Mouse (Mus musculus): ENCODE results near the gene Gng12. TPM values are rescaled to one million over a fixed set of nuclear protein-coding genes. Genes with fewer than 3 reads are reported as not detected.
"Not testable (repeated sequence)": the region's sequence is repeated elsewhere in the genome, so short reads cannot be mapped to it uniquely, and the experiment has no call there.

The Gng12 gene
- total RNA-seq, 2 experiments from 2014 or later, result 40.6 to 42.9 TPM

DNA sequence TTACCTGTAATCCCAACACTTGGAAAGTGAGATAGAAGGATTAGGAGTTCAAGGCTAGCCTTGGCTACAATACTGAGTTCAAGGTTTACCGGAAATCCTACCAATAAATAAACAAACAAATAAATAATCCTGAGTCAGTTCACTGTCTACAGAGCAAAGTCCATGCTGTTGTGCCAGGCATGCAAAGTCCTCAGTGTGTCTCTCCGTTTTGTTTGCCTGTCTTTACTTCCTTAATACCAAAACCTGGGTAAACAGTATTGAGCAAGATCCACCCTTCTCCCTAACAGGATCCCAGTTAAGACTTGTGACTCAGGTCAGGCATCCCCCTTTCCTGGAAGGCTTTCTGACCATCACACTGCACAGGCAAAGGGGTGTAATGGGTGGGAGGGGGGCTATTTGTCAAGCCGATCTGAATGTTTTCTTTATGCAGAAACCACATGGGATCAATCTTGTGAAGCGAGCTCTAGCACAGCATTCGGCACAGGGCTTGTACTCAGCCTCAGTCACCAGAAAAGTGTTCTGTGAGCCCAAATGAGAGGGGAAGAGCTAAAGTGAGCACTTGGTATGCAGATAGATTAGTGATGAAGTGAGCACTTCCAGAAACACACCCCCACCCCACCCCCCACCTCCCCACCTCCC, 133.2 kb downstream of the Gng12 start:
- DNase-seq, result no peak

DNA sequence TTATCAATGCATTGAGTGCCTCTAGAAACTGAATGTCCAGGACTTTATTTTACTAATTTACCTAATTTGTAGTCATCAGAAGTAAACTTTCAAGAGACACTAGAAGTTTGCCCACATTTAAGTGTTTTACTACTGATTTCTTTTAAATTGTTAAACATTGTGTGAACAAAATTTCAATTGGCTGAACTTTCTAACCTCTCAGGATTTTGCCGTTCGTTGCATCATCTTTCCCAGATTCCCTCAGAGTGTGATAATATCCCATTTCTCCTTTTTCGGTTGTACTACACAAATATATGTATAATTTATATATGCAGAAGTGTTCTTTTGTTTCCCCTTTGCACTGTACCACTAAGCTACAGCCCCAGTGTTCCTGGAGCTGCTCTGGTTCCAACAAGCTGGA, 133.8 kb downstream of the Gng12 start:
- no peak for DNase-seq

DNA sequence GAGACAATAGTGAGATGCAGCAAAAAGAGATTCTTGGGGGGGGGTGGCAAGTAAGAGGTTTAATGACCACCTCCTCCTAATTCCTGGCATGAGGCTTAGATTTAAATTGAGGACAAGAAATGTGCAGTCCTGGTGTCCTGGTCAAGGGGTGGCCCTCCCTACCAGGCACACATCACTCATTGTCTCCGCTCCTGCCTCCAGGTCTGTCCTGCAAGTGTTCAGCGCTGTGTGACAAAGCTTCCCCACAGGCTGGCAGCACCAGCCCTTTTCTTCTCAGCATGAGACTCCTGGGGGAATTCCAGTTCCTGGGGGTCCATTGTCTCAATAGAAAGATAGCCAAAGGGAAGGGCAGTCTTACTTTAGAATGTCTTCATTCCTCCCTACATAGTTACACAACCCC, 134.2 kb downstream of the Gng12 start:
- DNase-seq, result no peak

DNA sequence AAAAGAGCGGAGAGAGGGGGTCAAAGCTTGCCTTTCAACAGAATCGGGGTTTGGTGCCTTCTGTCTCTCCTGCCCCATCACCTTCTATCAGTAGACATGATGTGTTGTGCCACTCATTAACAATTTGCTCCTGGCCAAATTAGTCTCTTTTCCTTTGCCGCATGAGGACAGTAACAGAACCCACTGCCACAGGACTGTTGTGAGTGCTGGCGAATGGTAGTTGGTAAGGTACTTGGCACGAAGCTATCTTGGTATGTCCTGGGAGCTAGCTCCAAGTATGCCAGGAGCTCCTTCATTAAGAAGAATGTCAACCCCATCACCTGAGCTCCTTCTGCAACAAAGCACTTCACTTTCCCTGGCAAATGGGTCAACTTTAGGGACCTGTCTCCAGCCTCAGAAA, 134.6 kb downstream of the Gng12 start:
- DNase-seq, result no peak

DNA sequence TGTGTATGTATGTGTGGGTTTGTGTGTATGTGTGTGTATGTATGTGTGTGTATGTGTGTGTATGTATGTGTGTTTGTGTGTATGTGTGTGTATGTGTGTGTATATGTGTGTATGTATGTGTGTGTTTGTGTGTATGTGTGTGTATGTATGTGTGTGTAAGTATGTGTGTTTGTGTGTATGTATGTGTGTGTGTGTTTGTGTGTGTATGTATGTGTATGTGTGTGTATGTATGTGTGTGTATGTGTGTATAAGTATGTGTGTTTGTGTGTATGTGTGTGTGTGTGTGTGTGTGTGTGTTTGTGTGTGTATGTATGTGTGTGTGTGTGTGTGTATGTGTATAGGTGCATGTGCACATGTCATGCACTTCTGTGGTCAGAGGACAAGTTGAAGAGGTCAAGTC, 136.4 kb downstream of the Gng12 start:
- not testable (repeated sequence) for DNase-seq

DNA sequence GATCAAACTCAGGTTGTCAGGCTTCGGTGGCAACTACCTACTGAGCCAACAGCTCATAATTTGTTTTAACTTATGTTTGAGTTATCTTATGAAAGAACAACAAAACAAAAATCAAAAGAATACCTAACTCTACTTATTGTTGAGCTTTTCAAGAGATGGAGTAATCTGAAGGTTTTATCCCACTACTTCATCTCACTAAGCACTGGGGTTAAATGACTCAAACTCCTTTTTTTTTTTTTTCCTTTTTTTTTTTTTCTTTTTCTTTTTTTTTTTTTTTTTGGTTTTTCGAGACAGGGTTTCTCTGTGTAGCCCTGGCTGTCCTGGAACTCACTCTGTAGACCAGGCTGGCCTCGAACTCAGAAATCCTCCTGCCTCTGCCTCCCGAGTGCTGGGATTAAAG, 136.8 kb downstream of the Gng12 start:
- DNase-seq, result not testable (repeated sequence)

DNA sequence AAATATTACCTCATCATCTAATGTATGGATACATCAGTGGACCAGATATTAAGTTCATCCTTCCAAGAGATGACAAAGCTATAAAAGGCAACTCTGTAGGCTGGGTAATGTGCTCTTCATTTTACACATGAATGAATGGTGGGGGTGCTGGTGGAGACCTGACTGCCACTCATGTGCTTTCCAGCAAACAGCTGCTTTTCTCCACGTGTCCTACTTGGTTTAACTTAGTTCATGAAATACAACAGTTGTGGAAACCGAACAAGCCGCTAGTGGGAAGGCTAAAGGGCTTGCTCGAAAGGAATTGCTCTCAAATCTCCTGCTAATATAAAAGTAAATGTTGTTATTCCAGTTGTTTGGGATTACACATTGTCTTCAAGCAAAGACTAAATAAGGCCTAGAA, 137.4 kb downstream of the Gng12 start:
- DNase-seq, result no peak

DNA sequence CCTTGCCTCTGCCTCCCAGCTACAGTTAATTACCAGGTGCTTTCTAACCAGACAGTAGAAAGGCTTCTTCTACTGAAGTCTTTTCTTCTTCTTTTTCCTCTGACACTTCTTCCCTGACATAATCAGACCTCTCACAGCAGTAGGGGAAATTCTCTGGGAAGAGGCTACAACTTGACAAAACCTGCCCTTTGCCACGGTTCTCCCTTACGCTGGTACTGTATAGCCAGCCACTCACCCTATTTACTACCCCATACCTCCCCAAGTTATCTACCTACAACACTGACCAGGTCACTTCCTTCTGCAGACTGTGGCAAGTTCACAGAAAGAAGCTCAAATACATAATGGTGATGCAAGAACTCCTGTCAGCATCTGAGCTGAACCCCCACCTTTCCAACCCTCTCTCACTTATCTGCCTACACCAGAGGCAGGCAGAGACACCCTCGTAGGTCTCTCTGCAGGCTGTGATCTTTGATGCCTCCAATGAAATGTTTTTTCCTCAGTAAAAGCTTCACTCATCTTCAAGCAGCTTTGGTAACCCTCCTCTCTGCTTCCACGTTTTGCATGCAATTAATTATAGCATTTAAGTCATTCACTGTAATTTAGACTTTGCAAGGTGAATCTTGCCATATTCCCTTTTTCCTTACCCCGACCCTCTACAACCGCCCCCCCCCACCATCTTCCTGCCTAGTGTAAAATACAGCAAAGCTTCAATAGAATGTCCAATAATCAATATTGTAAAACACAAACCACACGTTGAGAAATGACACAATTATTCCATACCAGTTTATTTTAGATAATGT, 138.3 kb downstream of the Gng12 start:
- no peak for DNase-seq

DNA sequence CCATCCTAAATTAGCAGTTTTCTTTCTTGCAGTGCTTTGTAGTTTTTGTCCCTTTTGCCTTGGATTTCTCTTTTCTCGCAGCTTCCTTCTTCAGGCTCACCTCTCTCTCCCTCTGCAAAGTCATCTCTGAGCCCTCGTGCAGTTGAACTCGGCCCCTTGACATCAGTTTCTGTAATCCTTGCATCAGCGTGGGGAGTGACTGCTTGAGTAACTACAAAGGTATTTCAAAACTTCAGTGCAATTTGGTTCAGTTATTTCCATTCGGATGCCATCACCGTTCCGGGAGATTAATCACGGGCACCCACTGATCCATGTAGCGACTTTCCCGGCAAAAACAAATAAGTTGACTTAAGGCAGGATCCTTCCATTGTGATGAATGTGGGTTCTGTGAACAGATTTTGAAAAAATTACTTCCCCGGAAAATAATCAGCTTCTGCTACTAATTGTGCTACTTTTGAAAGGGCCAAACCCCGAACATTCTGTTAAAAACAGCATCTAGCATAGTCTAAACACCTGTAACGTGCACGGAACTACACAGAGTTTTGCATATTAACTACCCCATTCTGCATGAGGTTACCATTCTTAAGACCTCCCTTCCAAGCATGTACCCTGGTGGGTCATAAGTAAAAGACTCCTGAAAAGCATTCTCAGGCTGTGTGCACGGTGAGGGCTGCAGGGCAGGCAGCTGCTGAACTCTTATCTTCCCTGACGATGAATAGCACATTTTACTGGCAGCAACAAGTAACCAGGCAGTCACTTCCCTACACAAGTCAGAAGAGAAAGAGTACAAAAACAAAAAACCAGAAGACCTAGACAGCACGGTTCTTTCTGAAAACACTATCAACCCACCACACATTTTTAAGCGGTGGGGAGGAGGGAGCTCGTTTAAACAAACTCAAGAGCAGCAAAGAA, 139.4 kb downstream of the Gng12 start:
- DNase-seq, result no peak

DNA sequence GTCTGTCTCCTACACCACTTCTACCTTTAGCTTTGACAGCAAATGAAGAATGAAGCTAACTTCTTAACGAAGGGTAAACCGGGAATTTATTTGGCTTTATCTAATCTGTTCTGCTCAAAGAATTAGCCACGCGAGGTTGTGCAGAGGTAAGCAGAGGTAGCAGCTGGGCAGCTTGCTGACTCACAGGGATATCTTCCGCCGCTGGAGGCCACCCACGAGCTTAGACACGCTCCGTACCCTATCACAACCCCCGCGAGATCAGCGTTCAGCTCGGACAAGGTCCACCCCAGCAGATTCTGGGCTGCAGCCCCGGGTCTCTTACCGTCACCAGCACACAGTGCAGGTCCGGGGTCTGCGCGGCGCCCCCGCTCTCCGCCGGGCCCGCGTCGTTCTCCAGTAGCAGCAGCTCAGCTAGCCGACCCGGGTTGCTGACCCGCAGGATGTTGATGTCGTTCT, 140.2 kb downstream of the Gng12 start:
- peak; percentile 84 for DNase-seq

DNA sequence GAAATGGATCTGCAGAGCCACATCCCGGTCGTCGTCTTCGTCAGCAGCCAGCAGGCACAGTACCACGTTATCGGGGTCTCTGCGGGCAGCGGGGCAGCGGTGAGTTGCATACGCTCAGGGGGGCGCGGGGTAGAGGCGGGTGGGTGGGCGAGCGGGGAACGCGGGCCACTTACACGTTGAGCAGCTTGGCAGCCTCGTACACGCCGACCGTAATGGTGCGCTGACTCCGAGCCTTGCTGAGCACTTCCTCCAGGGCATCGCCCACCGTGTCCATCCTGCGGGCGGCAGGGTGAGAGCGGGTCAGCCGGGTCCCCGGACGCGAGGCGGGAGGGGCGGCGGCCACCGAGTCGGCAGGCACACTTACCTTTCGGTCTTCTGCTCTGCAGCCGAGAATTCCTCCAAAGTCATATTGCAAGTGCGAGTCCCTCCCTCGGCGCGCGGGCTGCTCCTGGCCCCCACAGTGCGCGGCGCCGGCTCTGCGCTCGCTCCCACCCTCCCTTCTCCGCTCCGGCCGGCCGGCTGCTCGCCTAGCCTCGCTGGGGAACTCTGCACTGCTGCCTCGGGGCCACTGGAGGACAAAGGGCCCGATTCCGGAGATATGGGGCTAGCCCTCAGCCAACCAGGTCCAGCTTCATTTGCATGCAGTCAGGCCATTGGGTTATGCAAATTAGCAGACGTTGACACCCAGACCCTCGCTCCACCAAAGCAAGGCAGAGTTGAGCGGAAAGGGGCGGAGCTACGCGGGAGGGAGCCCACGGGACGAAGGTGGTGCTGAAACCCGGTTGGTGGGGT, 140.8 kb downstream of the Gng12 start, which contains the start of gene Gadd45a:
Gadd45a (minus strand) TSS at position 621 of the 792 bp plus-strand sequence.
- DNase-seq, result peak; percentile 92

DNA sequence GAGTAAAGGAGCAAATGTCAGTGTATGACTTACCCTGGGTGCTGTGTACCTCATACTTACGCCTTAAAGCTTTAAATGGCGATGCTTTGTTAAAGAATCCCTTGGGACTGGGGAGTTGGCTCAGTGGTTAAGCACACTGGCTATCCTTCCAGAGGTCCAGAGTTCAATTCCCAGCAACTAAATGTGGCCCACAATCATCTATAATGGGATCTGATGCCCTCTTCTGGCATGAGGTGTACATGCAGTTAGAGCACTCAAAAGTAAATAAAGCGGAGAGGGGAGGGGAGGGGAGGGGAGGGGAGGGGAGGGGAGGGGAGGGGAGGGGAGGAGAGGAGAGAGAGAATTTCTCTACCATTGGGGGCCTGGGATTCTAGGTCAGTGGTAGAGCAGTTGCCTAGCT, 142.8 kb downstream of the Gng12 start:
- no peak for DNase-seq

DNA sequence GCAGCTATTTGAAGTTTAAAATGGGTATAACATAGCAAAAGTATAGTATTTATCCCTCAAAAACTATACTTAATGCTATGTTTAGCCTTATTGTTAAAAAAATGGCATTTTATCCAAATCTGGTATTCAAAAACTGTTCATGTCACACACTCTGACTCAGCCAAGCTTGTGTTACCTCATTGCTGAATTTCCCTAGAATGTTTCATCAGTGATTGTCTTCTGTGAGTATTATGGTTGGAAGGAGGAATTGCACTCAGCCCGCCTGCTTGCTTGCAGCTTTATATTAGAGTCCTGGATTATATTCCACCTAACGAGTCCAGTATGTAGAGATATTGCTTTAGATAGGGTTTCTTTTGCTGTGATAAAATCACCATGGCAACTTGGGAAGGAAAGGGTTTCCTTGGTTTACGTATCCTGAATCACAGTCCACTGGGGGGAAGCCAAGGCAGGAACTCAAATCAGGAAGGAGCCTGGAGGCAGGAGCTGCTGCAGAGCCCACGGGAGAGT, 144.8 kb downstream of the Gng12 start:
- DNase-seq, result no peak

DNA sequence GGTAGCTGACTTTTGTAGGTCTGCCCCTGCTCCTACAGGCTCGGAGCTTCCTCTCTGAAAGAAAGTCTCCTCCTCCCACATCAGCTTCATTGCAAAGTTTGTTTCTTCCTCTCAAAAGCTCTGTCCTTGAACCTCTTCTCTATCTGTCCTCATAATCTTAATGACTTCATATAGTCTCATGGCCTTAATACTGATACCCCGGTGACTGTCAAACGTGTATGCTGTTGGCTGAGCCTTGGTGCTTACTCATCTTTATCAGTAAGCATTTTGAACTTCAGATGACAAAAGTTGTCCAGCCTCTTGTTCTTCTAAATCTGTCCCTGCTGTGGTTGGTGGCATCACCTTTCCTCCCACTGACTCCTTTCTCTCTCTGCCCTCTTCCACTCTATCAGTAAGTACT, 149.2 kb downstream of the Gng12 start:
- no peak for DNase-seq

DNA sequence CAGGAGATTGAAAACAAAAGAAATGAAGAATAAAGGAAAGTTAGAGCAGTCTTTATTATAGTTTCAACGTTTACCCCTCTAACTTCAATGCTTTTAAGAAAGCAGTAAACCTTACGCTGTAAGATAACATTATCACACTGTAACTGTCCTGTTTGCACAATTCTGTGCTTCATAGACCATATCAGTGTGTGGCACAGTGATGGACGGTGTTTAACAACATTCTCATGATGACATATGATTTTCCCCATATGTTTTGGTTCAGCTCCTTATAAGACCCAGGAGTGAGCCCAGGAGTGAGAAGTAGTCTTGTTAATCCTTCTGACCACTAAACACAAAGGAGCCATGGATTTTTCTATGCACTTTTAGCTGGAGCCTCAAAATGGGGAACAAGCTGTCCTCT, 150.7 kb downstream of the Gng12 start:
- DNase-seq, result no peak

DNA sequence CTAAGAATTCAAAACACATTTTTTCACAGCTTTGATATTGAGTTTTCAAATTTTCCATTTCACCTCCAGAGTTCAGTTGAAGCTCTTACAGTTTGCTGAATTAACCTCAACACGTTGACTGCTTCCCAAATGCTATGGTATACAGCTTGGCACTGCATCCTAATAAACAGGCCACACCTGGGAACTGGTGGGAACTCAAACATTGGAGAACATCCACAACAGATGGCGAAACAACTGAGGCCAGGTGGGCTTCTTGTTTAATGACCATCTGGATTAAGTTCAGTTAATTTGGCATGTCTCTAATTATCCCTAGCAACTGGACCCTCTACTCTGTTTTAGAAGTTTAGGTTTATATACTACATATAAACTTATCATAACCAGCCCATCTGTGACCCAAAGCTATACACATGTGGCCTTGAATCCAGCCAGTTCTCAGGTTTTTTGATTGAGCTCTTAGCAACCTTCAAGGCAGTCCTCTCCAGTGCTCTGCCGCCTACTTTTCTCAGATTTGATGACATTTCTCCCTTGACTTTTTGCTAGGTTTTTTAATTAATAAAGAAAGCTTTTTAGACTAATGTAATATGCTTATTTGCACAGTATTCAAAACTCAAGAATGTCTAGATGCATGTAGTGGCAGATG, 152.0 kb downstream of the Gng12 start:
- DNase-seq, result no peak

DNA sequence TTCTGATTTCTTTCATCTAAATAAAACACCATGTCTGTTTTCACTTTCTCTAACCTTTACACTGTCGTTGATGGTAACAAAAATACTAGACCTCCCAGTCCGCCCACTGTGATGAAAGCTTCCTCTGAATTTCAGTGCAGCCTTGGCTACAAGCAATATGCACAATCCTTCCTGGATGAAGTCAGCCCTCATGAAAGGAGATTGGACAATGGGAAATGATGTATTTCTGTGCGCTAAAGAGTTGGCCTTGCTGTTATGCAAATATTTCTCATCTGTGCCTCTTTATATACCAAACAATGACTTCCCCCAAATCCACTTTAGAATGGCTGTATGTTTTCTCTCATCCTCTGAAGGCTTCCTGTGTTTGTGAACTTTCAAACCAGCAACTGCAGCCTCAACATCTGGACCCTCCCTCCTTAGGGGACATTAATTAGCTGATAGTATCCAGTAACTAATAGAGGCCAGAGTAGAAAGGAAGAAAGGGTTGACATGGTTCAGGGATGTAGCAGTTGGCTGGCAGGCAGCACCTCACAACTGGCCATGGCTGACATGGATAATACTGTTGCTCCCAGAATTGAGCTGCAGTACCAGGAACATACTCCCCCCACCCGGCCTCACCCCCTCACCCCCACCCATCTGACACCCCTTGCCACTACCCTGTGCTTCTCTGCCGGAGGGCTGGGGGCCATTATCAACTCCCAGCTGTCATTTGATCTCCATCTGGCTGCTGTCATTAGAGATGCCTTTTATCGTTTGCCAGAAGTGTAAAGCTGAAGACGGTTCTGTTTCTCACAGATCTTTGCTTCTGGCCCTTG, 152.9 kb downstream of the Gng12 start:
- no peak for DNase-seq

DNA sequence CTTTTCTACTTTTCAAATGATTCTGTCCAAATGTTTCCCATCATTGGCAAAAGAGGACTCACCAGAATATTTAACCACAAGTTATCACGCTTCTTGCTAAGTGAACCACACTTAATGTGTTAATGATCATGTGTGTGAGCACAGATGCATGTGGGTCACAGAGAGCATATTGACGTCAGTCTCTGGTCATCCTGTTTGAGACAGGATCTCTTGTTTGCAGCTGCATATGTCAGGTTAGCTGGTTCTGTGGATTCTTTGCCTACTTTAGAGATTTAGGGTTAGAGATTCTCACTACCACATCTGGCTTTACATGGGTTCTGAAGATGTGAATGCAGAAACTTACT, 153.5 kb downstream of the Gng12 start:
- DNase-seq, result no peak

DNA sequence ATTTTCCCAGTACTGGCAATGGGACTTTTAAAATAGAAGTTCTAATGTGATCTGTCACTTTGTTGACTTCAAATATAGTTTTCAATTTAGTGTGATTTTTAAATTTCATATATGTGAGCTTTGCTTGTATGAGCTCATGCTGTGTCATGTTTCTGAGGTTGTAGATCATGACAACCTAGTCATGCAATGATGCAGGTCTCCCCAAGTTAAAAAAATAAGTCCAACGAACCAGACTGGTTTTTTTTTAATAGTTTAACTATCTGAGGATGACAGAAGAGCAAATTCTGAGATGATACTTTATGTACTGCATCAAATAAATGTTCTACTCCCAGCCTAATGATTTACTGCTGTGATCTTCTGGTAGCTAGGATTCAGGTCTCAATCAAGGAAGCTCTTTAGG, 153.9 kb downstream of the Gng12 start:
- DNase-seq, result no peak

DNA sequence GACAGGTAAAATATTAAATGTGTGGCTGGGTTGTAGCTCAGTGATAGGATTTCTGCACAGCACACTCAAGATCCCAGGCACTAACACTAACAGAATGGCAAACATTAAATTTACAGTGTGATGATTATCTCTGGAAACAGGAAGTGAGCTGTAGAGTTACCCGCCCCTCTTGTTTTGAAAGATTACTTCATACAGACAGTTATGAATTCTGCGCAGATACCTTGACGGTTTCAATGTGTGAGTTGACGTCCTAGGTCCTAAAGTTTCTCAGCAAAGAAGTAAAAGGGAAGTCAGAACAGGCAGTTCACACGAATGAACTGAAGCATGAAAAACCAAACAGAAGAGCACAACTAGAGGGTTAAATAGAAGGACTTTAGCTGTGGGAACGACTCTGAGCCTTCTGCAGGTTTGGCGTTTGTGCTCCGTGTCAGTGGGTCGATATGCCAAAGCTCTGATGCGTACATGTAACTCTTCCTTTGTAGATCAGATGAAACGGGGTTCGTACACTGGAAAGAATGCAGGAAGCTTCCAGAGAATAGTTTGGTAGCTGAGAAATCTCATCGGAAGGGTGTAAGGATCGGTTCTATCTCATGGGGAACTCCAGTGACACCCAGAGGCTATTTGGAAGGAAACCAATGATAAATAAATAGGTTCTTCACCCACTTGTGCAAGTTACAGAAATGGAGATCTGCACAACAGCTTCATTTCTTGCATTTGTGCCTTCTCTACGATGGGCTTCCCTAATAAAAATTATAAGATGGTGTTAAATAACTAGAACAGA, 160.1 kb downstream of the Gng12 start:
- no peak for DNase-seq

Data from gastrocnemius, postnatal 10 days (tissue).